Mouse (Mus musculus) brain, embryonic 14.5 days (tissue): Measurements from ENCODE around the gene Ncor2.

Source experiments
- CTCF ChIP-seq: fragments of 200-500 bp; IDR thresholded peaks from 2 replicates; pipeline ENCODE4 v1.5.1; 2012; ENCODE audit warnings: inconsistent platforms, mild to moderate bottlenecking, moderate library complexity, borderline replicate concordance; ENCODE audit not compliant: insufficient read depth, insufficient read length; ENCODE audit errors: extremely low read depth
- POLR2A ChIP-seq: fragments of 200-500 bp; IDR thresholded peaks from 2 replicates; pipeline ENCODE4 v1.6.1; 2012; ENCODE audit warnings: mild to moderate bottlenecking, inconsistent platforms, borderline replicate concordance; ENCODE audit not compliant: poor library complexity, insufficient read depth, insufficient read length, severe bottlenecking; ENCODE audit errors: extremely low read depth

DNA sequence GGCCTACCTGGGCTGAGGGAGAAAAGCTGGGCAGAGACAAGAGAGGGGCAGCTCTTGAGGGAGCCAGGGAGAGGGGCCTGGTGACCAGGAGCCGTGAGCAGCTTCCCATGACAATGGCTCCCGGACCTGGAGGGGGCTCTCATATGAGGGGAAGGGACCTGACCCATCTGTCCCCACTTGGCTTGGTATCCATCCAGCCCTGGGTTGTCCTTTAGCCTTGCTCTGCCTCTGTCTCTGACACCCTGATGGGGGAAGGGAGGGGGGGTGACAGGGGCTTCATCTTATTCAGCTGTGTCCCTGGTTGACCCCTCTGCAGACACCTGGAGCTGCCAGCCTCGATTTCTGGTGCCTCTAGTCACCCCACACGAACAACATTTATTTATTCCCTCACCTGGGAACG, 44.9 kb upstream of the Ncor2 start:
- TF ChIP-seq CTCF (no peak), POLR2A (no peak)
